Mouse (Mus musculus): Measurements from ENCODE around the gene Trmt1. TPM values are rescaled to one million over a fixed set of nuclear protein-coding genes. Genes with fewer than 3 reads are reported as not detected.

Trmt1 gene
- polyA plus RNA-seq, 1 experiment: 87.5 TPM

DNA sequence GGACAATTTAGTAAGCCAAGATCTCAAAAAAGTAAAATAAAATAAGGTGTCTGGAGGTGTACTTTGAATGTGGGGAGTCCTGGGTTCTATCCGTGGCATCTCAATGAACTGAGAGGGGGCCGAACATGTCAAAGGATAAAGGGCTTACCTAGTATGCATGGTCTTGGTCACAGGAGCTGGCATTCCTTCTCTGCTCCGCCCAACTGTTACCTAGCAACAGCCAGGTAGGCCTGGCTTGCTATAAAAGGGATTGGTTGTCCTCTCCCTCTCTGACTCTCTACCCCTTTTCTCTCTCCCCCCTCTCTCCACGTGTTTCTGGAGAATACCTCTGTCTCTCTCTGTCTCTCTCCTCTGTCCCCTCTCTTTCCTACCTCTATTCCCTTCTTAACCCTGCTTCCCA lies 28.4 kb upstream of the Trmt1 start:
- TF ChIP-seq POLR2A (IDR thresholded peaks at IDR 0.05; ENCODE audit: borderline replicate concordance, extremely low read depth, low read depth, low read length): no peak
- TF ChIP-seq CTCF (IDR thresholded peaks at IDR 0.05; ENCODE audit: insufficient read depth, low read length): no peak
- 68% methylated on average over 4 of the region's 4 CpGs for WGBS
- H3K4me1 ChIP-seq (ENCODE audit: control insufficient read depth, insufficient read depth, low read length): peaks cover 9% of the 10 kb centered on the region
- H3K4me3 ChIP-seq (replicated peaks; ENCODE audit: extremely low read depth, low read depth, low read length): no peak overlapping the region
- DNase-seq: no peak

DNA sequence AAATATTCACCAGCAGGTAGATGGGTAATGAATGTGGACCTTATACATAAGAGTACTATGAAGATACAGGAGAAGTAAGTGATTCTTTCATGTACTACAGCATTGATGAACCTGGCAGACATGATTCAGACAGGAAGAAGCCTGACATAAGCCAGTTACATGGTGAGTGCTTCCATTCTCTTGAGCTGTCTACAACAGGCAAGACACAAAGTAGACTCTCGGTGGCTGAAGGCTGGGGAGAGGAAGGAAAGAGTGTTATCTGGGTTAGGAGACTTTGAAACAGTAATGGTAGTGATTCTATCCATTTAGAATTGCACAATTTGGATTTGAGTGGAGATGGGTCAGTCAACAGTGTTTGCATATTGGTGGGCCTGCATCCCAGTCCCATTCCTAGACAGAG lies 27.2 kb upstream of the Trmt1 start:
- Histone ChIP-seq H3K4me1 (ENCODE audit: control insufficient read depth, insufficient read depth, low read length) (peaks cover 9% of the 10 kb centered on the region), H3K4me3 (replicated peaks; ENCODE audit: extremely low read depth, low read depth, low read length) (no peak overlapping the region)
- no peak for DNase-seq
- TF ChIP-seq CTCF (IDR thresholded peaks at IDR 0.05; ENCODE audit: insufficient read depth, low read length) (no peak), POLR2A (IDR thresholded peaks at IDR 0.05; ENCODE audit: borderline replicate concordance, extremely low read depth, low read depth, low read length) (no peak)
- 58% methylated on average over 1 of the region's 1 CpGs for WGBS

GRCm38 (mm10) chr8:84659936-84660818 lies 25.9 kb upstream of the Trmt1 start:
- DNase-seq: peak; percentile 75
- H3K4me1 ChIP-seq (ENCODE audit: control insufficient read depth, insufficient read depth, low read length): peaks cover 10% of the 10 kb centered on the region
- no peak for TF ChIP-seq CTCF (IDR thresholded peaks at IDR 0.05; ENCODE audit: insufficient read depth, low read length)
- TF ChIP-seq POLR2A (IDR thresholded peaks at IDR 0.05; ENCODE audit: borderline replicate concordance, extremely low read depth, low read depth, low read length): peak; percentile 81

GRCm38 (mm10) chr8:84660819-84661457 lies 25.2 kb upstream of the Trmt1 start:
- DNase-seq: peak; percentile 69
- 5% methylated on average over 20 of the region's 20 CpGs for WGBS
- TF ChIP-seq POLR2A (IDR thresholded peaks at IDR 0.05; ENCODE audit: borderline replicate concordance, extremely low read depth, low read depth, low read length) (0 out of 2 replicates have a peak, but pooled peaks have one; percentile 7), CTCF (IDR thresholded peaks at IDR 0.05; ENCODE audit: insufficient read depth, low read length) (no peak)
- Histone ChIP-seq H3K4me3 (replicated peaks; ENCODE audit: extremely low read depth, low read depth, low read length) (peak overlapping the region; percentile 98), H3K4me1 (ENCODE audit: control insufficient read depth, insufficient read depth, low read length) (peaks cover 13% of the 10 kb centered on the region)

More at GRCm38 (mm10) chr8:84659936-84660818, 25.9 kb upstream of the Trmt1 start:
- peak overlapping the region; percentile 98 for H3K4me3 ChIP-seq (replicated peaks; ENCODE audit: extremely low read depth, low read depth, low read length)
- 6% methylated on average over 33 of the region's 33 CpGs for WGBS

DNA sequence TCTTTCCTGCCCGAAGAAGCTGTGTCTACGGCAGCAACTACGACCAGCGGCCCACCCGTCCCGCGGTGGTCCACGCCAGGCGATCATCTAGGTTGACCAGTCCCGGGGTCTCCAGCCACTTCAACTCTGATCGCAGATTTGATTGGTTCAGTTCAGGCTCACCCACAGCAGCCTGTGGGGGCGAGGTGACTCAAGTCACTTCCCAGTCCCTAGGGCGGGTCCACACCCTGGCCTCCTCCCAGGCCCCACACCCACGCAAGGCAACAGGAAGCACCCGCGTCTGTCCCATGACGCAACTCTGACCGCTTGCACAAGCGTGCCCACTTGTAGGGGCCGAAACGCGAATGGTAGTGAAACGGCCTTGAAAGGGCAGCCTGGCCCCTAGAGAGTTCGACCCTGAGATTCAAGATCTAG lies 24.6 kb upstream of the Trmt1 start:
- peak overlapping the region; percentile 98 for H3K4me3 ChIP-seq (replicated peaks; ENCODE audit: extremely low read depth, low read depth, low read length)
- peaks cover 13% of the 10 kb centered on the region for H3K4me1 ChIP-seq (ENCODE audit: control insufficient read depth, insufficient read depth, low read length)
- under 1% methylated on average over 24 of the region's 24 CpGs for WGBS
- peak; percentile 95 for DNase-seq
- TF ChIP-seq CTCF (IDR thresholded peaks at IDR 0.05; ENCODE audit: insufficient read depth, low read length) (no peak), POLR2A (IDR thresholded peaks at IDR 0.05; ENCODE audit: borderline replicate concordance, extremely low read depth, low read depth, low read length) (peak; percentile 93)

- peak overlapping the region; percentile 98 for H3K4me3 ChIP-seq (replicated peaks; ENCODE audit: extremely low read depth, low read depth, low read length)
- peaks cover 13% of the 10 kb centered on the region for H3K4me1 ChIP-seq (ENCODE audit: control insufficient read depth, insufficient read depth, low read length)
These were observed 24.0 kb upstream of the Trmt1 start for GRCm38 (mm10) chr8:84661961-84662571.

GRCm38 (mm10) chr8:84662581-84663065 lies 23.5 kb upstream of the Trmt1 start, which contains the start of gene Ier2:
Ier2 (minus strand) TSS chr8:84662852.
- DNase-seq: peak; percentile 95
- Histone ChIP-seq H3K4me1 (ENCODE audit: control insufficient read depth, insufficient read depth, low read length) (peaks cover 11% of the 10 kb centered on the region), H3K4me3 (replicated peaks; ENCODE audit: extremely low read depth, low read depth, low read length) (peak within 1 kb of the TSS; percentile 98)
- peak; percentile 100 for TF ChIP-seq POLR2A (IDR thresholded peaks at IDR 0.05; ENCODE audit: borderline replicate concordance, extremely low read depth, low read depth, low read length)
- TF ChIP-seq CTCF (IDR thresholded peaks at IDR 0.05; ENCODE audit: insufficient read depth, low read length): no peak
- WGBS: under 1% methylated on average over 27 of the region's 27 CpGs

More at GRCm38 (mm10) chr8:84661961-84662571, 24.0 kb upstream of the Trmt1 start:
- DNase-seq: no peak
- WGBS: under 1% methylated on average over 61 of the region's 61 CpGs
- TF ChIP-seq CTCF (IDR thresholded peaks at IDR 0.05; ENCODE audit: insufficient read depth, low read length) (no peak), POLR2A (IDR thresholded peaks at IDR 0.05; ENCODE audit: borderline replicate concordance, extremely low read depth, low read depth, low read length) (peak; percentile 63)

- Histone ChIP-seq H3K4me3 (replicated peaks; ENCODE audit: extremely low read depth, low read depth, low read length) (peak overlapping the region; percentile 74), H3K4me1 (ENCODE audit: control insufficient read depth, insufficient read depth, low read length) (peaks cover 11% of the 10 kb centered on the region)
- 2% methylated on average over 43 of the region's 43 CpGs for WGBS
- DNase-seq: peak; percentile 96
- TF ChIP-seq POLR2A (IDR thresholded peaks at IDR 0.05; ENCODE audit: borderline replicate concordance, extremely low read depth, low read depth, low read length): peak; percentile 90; the same call in 1 of the 2 replicates
- no peak for TF ChIP-seq CTCF (IDR thresholded peaks at IDR 0.05; ENCODE audit: insufficient read depth, low read length)
These were observed 22.4 kb upstream of the Trmt1 start for GRCm38 (mm10) chr8:84663483-84664327.

Measured in lung, adult 2 months (tissue).